Mouse (Mus musculus) kidney, adult 2 months (tissue): Measurements from ENCODE around the gene Iscu.

Source experiments
- CTCF ChIP-seq: fragments of 200-500 bp; conservative IDR thresholded peaks from 2 replicates; pipeline ENCODE4 v1.5.1; 2011; ENCODE audit warnings: low read depth, mild to moderate bottlenecking, control low read depth, low read length, moderate library complexity, mixed read lengths; ENCODE audit not compliant: insufficient read depth, insufficient read length
- POLR2A ChIP-seq: fragments of 200-500 bp; IDR thresholded peaks from one replicate; pipeline ENCODE4 v1.6.1; 2011; ENCODE audit warnings: low read depth, low read length, control low read depth

- TF ChIP-seq CTCF (no peak), POLR2A (no peak)
Observed at GRCm38 (mm10) chr5:113824228-113824627, 51.7 kb downstream of the Iscu start.
